Mouse (Mus musculus) embryonic fibroblast, embryonic 13.5 days (primary cell): ENCODE results near the gene Rad51b.

Experiments
- CTCF ChIP-seq: IDR thresholded peaks from 2 replicates; pipeline ENCODE4 v1.5.1; 2011; ENCODE audit warnings: mild to moderate bottlenecking, control low read depth, low read length, moderate library complexity, borderline replicate concordance; ENCODE audit not compliant: insufficient read depth
- POLR2A ChIP-seq: IDR thresholded peaks from 2 replicates; pipeline ENCODE4 v1.6.1; 2011; ENCODE audit warnings: low read depth, mild to moderate bottlenecking, control low read depth, low read length, moderate library complexity

GRCm38 (mm10) chr12:79577525-79577924 is 280.4 kb downstream of the Rad51b start:
- no peak for TF ChIP-seq POLR2A
- no peak for TF ChIP-seq CTCF
